Mouse (Mus musculus): ENCODE data around the gene Galnt6. TPM values are rescaled to one million over a fixed set of nuclear protein-coding genes. Genes with fewer than 3 reads are reported as not detected.

Galnt6 gene
- polyA plus RNA-seq, 1 experiment from 2014 or later = 0.08 TPM

DNA sequence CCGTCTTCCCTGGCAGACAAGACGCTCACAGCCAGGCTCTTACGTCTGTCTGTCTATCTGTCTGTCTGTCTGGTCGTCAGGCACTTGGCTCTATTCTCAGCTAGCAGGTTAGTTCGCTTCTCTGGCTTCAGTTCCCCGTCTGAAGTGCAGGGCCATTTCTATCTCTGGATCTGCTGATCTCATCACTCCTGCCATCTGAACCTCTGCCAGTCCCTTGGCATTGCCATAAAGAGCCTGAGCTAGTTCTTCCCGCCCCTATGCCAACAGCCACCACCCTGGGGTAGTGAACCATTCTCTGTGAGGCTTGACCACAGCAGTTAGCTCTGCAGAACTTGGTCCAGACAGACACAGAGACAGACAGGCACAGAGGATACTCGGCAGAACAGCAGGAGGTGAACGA lies 68.9 kb downstream of the Galnt6 start:
- H3K4me3 ChIP-seq (ENCODE audit: low read depth, low read length) = no peak overlapping the region
- ATAC-seq (replicated peaks; ENCODE audit: insufficient number of reproducible peaks, low FRiP score, low TSS enrichment, low read depth) = no peak

DNA sequence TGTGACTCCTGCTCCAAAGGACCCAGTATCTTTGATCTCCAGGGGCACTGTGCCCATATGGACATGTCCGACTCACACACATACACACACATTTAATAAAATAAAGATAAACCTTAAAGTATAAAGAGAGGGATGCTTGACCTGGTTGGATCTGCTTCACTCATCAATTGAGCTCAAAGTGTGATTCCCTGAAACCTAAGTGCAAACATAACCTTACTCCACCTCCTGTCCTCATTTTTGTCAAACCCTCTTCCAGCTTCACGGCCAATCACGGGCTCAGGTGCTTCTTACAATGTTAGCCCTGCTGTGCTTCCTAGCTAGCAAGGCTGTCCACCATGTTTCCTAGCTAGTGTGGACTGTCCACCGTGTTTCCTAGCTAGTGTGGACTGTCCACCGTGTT lies 74.0 kb downstream of the Galnt6 start:
- WGBS = 85% methylated on average over 5 of the region's 5 CpGs
- no peak for ATAC-seq (replicated peaks; ENCODE audit: insufficient number of reproducible peaks, low FRiP score, low TSS enrichment, low read depth)

More for the DNA sequence above, 68.9 kb downstream of the Galnt6 start:
- H3K9me3 ChIP-seq (replicated peaks; ENCODE audit: control insufficient read depth, low read length) = no peaks in the 10 kb centered on the region
- H3K4me2 ChIP-seq (ENCODE audit: low read depth, low read length) = no peak overlapping the region
- no peaks in the 10 kb centered on the region for H3K4me1 ChIP-seq (ENCODE audit: control insufficient read depth, insufficient read depth, low read length)
- DNase-seq (ENCODE audit: low spot score) = no peak
- H3K36me3 ChIP-seq (replicated peaks; ENCODE audit: control insufficient read depth, insufficient read depth, low read depth, low read length) = no peaks in the 10 kb centered on the region
- no peak overlapping the region for H3K9ac ChIP-seq (replicated peaks; ENCODE audit: low read length)
- H3K27me3 ChIP-seq (ENCODE audit: control insufficient read depth, insufficient read depth, low read length) = no peaks in the 10 kb centered on the region
- no peak overlapping the region for H3K27ac ChIP-seq (replicated peaks; ENCODE audit: low read depth, low read length)
- WGBS = 79% methylated on average over 9 of the region's 9 CpGs

DNA sequence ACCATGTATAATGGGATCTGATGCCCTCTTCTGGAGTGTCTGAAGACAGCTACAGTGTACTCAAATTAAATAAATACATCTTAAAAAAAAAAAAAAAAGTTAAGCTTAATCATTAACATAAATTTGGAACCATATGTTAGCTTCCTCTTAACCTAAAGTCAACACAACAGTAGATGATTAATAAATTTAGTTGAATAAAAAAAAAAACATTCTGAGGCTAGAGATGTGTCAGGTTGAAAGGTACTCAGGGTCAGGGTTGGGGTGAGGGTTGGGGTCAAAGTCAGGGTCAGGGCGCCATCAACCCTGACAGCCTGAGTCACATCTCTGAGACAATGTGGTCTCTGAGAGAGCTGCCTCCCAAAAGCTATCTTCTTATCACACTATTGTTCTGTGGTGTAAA lies 74.9 kb downstream of the Galnt6 start:
- DNase-seq (ENCODE audit: low spot score) (no peak), ATAC-seq (replicated peaks; ENCODE audit: insufficient number of reproducible peaks, low FRiP score, low TSS enrichment, low read depth) (no peak)
- Histone ChIP-seq H3K9me3 (replicated peaks; ENCODE audit: control insufficient read depth, low read length) (no peaks in the 10 kb centered on the region), H3K27ac (replicated peaks; ENCODE audit: low read depth, low read length) (no peak overlapping the region), H3K4me3 (ENCODE audit: low read depth, low read length) (no peak overlapping the region), H3K27me3 (ENCODE audit: control insufficient read depth, insufficient read depth, low read length) (no peaks in the 10 kb centered on the region), H3K4me1 (ENCODE audit: control insufficient read depth, insufficient read depth, low read length) (no peaks in the 10 kb centered on the region), H3K4me2 (ENCODE audit: low read depth, low read length) (no peak overlapping the region), H3K9ac (replicated peaks; ENCODE audit: low read length) (no peak overlapping the region), H3K36me3 (replicated peaks; ENCODE audit: control insufficient read depth, insufficient read depth, low read depth, low read length) (no peaks in the 10 kb centered on the region)
- 65% methylated on average over 1 of the region's 1 CpGs for WGBS

More for the DNA sequence above, 74.0 kb downstream of the Galnt6 start:
- no peak overlapping the region for H3K4me2 ChIP-seq (ENCODE audit: low read depth, low read length)
- no peak overlapping the region for H3K4me3 ChIP-seq (ENCODE audit: low read depth, low read length)
- no peaks in the 10 kb centered on the region for H3K27me3 ChIP-seq (ENCODE audit: control insufficient read depth, insufficient read depth, low read length)
- no peak overlapping the region for H3K9ac ChIP-seq (replicated peaks; ENCODE audit: low read length)
- DNase-seq (ENCODE audit: low spot score) = no peak
- no peaks in the 10 kb centered on the region for H3K9me3 ChIP-seq (replicated peaks; ENCODE audit: control insufficient read depth, low read length)
- no peak overlapping the region for H3K27ac ChIP-seq (replicated peaks; ENCODE audit: low read depth, low read length)
- no peaks in the 10 kb centered on the region for H3K36me3 ChIP-seq (replicated peaks; ENCODE audit: control insufficient read depth, insufficient read depth, low read depth, low read length)
- H3K4me1 ChIP-seq (ENCODE audit: control insufficient read depth, insufficient read depth, low read length) = no peaks in the 10 kb centered on the region

DNA sequence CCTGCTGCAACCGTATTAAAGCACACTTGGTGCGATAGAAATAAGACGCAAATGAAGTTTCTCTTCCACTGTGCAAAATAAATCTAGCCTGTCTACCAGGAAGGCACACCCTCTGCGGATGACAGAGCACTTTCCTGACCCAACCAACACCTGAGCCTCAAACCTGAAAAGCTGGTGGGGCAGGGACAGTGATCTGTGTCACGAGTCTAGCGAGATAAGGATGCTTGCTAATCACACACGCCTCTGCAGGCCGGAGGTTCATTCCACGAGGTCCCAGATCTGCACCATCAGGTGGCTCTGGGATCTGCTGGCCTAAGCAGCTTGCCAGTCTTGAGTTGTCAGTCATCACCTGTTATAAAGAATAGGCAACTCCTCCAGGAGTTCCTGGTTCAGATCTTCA lies 77.6 kb downstream of the Galnt6 start:
- no peak for DNase-seq (ENCODE audit: low spot score)
- Histone ChIP-seq H3K27ac (replicated peaks; ENCODE audit: low read depth, low read length) (no peak overlapping the region), H3K4me3 (ENCODE audit: low read depth, low read length) (no peak overlapping the region), H3K9ac (replicated peaks; ENCODE audit: low read length) (no peak overlapping the region), H3K9me3 (replicated peaks; ENCODE audit: control insufficient read depth, low read length) (no peaks in the 10 kb centered on the region), H3K4me1 (ENCODE audit: control insufficient read depth, insufficient read depth, low read length) (no peaks in the 10 kb centered on the region), H3K27me3 (ENCODE audit: control insufficient read depth, insufficient read depth, low read length) (no peaks in the 10 kb centered on the region), H3K4me2 (ENCODE audit: low read depth, low read length) (no peak overlapping the region), H3K36me3 (replicated peaks; ENCODE audit: control insufficient read depth, insufficient read depth, low read depth, low read length) (no peaks in the 10 kb centered on the region)
- no peak for ATAC-seq (replicated peaks; ENCODE audit: insufficient number of reproducible peaks, low FRiP score, low TSS enrichment, low read depth)
- 86% methylated on average over 9 of the region's 9 CpGs for WGBS

DNA sequence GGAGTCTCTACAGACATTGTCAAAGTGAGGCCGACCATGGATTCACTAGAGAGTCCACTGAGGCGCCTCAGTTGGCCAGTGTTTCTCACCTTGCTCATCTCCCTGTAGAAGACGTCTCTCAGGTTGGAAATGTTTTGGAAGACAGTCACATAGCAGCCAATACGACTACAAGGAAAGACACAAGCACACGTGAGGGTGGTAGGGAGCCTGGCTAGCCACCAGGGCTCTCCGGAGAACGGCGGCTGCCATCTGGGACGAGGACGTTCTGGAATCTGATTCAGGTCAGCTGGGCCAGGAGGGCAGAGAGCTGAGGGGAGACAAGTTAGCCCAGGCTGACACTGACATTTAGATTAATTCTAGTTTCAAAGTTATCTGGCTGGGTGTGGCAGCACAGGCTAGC lies 79.1 kb downstream of the Galnt6 start:
- no peaks in the 10 kb centered on the region for H3K36me3 ChIP-seq (replicated peaks; ENCODE audit: control insufficient read depth, insufficient read depth, low read depth, low read length)
- H3K4me2 ChIP-seq (ENCODE audit: low read depth, low read length) = no peak overlapping the region
- H3K9me3 ChIP-seq (replicated peaks; ENCODE audit: control insufficient read depth, low read length) = no peaks in the 10 kb centered on the region
- no peak overlapping the region for H3K4me3 ChIP-seq (ENCODE audit: low read depth, low read length)
- no peak overlapping the region for H3K9ac ChIP-seq (replicated peaks; ENCODE audit: low read length)
- no peak overlapping the region for H3K27ac ChIP-seq (replicated peaks; ENCODE audit: low read depth, low read length)
- WGBS = 85% methylated on average over 10 of the region's 10 CpGs
- H3K27me3 ChIP-seq (ENCODE audit: control insufficient read depth, insufficient read depth, low read length) = no peaks in the 10 kb centered on the region
- H3K4me1 ChIP-seq (ENCODE audit: control insufficient read depth, insufficient read depth, low read length) = no peaks in the 10 kb centered on the region
- DNase-seq (ENCODE audit: low spot score) = no peak
- ATAC-seq (replicated peaks; ENCODE audit: insufficient number of reproducible peaks, low FRiP score, low TSS enrichment, low read depth) = no peak

DNA sequence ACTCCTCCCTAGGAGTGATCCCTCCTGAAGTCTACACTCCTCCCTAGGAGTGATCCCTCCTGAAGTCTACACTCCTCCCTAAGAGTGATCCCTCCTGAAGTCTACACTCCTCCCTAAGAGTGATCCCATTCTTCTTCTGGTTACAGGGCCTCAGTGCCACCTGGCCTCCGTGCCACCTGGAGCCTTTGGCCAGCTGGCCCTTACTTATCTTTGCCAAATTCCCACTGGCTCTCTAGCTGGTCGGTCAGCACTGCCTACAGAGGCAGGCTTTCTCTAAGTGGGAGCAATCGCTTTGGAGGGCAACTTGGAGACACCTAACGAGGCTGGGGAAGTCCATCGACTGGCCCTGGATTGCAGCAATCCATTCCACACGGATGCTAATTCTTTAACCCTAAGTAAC lies 83.0 kb downstream of the Galnt6 start:
- DNase-seq (ENCODE audit: low spot score) = no peak
- H3K4me2 ChIP-seq (ENCODE audit: low read depth, low read length) = no peak overlapping the region
- no peak overlapping the region for H3K27ac ChIP-seq (replicated peaks; ENCODE audit: low read depth, low read length)
- no peak for ATAC-seq (replicated peaks; ENCODE audit: insufficient number of reproducible peaks, low FRiP score, low TSS enrichment, low read depth)
- H3K27me3 ChIP-seq (ENCODE audit: control insufficient read depth, insufficient read depth, low read length) = no peaks in the 10 kb centered on the region
- 81% methylated on average over 6 of the region's 6 CpGs for WGBS
- no peak overlapping the region for H3K9ac ChIP-seq (replicated peaks; ENCODE audit: low read length)
- no peaks in the 10 kb centered on the region for H3K36me3 ChIP-seq (replicated peaks; ENCODE audit: control insufficient read depth, insufficient read depth, low read depth, low read length)
- H3K4me1 ChIP-seq (ENCODE audit: control insufficient read depth, insufficient read depth, low read length) = no peaks in the 10 kb centered on the region
- H3K9me3 ChIP-seq (replicated peaks; ENCODE audit: control insufficient read depth, low read length) = no peaks in the 10 kb centered on the region
- no peak overlapping the region for H3K4me3 ChIP-seq (ENCODE audit: low read depth, low read length)

DNA sequence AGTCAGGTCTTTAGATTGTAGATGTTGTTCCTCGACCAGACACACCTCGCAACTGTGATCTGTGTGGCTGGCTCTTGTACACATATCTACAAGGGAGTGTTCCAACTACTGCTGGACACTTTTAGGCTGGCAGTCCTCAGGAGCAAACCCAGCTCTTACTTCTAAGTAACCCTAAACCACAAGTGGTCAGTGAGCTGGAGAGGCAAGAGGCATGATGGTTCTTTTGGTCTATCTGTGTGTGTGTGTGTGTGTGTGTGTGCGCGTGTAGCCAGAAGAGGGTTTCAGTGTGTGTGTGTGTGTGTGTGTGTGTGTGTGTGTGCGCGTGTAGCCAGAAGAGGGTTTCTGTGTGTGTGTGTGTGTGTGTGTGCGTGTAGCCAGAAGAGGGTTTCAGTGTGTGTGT lies 86.7 kb downstream of the Galnt6 start:
- 90% methylated on average over 7 of the region's 7 CpGs for WGBS
- Histone ChIP-seq H3K36me3 (replicated peaks; ENCODE audit: control insufficient read depth, insufficient read depth, low read depth, low read length) (no peaks in the 10 kb centered on the region), H3K9me3 (replicated peaks; ENCODE audit: control insufficient read depth, low read length) (no peaks in the 10 kb centered on the region), H3K27ac (replicated peaks; ENCODE audit: low read depth, low read length) (no peak overlapping the region), H3K4me2 (ENCODE audit: low read depth, low read length) (no peak overlapping the region), H3K4me1 (ENCODE audit: control insufficient read depth, insufficient read depth, low read length) (no peaks in the 10 kb centered on the region), H3K27me3 (ENCODE audit: control insufficient read depth, insufficient read depth, low read length) (peaks cover 11% of the 10 kb centered on the region; the same call in 1 of the 2 replicates), H3K4me3 (ENCODE audit: low read depth, low read length) (no peak overlapping the region), H3K9ac (replicated peaks; ENCODE audit: low read length) (no peak overlapping the region)
- DNase-seq (ENCODE audit: low spot score) = no peak
- ATAC-seq (replicated peaks; ENCODE audit: insufficient number of reproducible peaks, low FRiP score, low TSS enrichment, low read depth) = no peak
